Mouse (Mus musculus) frontal cortex, adult (tissue): ENCODE results near the gene Spem1.
A peak's percentile ranks its signal among the peaks of the same experiment; 100 is the strongest.

Experiments used
- ATAC-seq: cut with Nextera tagmentation; 2 replicates; pipeline ENCODE4 v1.9.2; 2017; ENCODE audit warnings: mild to moderate bottlenecking, moderate library complexity, mixed read lengths; ENCODE audit not compliant: low TSS enrichment

Gene Spem1

DNA sequence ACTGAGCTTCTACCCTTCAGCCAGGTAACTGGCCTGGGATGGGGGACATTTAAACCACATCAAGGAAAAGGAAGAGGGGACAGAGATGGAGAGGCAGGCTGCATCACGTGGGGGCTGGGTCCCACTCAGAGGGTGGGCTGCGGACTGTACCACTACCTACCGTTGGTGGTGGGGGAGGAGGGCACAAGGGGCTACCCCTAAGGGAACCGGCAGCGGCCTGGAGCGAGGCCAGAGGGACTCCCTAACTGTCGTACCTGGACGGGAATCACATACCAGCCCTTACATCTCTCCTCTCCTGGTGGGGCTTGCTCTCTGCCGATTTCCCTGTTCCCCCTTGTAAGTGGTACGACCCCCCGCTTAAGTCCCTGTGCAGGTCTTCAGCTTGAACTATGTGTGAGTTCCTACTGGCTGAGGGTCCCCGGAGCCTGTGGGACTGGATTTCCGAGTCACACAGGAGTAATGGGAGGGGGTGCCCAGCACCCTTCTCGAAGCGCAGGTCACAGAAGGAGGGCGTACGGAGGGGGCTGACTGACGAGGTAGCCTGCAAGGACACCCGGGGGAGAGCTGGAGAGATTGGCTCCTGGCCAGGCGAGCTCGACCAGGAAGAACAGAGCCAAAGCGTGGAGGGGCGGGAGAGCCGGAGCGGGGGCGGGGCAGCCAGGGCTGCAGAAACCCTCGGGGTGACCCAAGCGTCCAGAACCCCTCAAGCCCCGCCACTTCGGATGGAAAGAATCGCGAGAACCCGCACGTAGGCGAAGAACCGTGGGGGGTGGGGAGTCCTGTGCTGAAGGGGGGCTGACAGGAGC lies 21.4 kb downstream of the Spem1 start:
- no peak for ATAC-seq

DNA sequence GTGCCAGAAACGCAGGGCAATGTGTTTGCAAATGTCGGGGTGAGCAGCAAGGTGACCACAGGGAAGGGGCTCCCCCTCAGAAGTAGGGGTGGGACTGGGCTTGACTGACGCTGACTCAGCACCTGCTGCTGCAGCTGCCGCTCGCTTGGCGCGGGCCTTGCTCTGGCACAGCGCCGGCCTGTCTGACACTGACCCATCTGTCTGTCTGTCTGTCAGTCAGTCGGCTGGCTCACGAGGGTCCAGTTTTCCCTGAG lies 21.9 kb downstream of the Spem1 start:
- ATAC-seq: no peak

DNA sequence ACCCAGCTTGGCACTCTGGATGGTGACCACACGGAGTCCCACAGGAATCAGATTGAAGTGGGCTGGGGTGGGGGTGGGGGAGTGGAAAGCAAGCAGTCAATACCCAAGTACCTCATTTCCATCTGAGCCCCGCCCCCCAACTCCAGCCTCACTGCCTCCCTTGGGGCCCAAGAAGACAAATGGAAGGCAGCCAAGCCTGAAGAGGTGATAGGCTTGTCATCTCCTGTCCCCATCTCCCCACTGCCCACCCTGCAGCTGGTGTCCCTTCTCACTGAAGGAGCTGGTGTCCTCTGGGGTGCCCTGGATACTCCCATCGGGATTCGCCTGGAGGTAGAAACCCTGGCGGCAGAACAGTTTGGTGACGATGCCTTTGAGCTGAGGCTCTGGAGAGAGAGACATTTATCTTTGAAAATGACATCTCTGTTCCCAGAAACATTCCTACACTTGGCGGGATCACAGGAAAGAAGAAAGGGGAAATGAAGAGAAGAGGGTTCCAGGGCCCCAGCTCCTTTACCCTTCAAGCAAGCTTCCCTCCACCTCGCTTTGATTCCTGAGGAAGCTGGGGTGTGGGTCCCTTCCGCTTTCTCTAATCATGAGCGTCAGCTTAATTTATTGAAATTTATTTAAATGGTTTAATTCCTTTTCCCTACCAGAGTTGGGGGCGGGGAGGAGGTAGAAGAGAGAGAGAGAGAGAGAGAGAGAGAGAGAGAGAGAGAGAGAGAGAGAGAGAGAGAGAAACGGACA lies 22.4 kb downstream of the Spem1 start:
- ATAC-seq: no peak

DNA sequence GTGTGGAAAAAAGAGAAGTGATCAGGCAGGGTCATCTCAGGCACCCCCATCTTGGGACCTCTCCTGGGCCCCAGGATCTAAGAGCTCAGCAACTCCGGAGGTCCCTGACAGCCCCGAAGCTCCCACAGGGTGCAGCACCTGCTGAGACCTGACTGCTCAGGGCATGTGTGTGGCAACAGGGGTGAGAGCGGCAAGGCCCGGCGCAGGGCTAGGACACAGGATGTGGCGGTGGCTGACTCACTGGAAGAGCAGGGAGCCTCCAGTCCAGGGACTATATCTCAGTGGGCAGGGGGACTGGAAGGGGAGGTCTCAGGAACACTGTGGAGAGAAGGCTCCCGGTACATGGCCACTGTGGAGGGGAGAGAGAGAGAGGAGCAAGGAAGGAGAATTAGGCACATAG lies 24.1 kb downstream of the Spem1 start:
- ATAC-seq: no peak

DNA sequence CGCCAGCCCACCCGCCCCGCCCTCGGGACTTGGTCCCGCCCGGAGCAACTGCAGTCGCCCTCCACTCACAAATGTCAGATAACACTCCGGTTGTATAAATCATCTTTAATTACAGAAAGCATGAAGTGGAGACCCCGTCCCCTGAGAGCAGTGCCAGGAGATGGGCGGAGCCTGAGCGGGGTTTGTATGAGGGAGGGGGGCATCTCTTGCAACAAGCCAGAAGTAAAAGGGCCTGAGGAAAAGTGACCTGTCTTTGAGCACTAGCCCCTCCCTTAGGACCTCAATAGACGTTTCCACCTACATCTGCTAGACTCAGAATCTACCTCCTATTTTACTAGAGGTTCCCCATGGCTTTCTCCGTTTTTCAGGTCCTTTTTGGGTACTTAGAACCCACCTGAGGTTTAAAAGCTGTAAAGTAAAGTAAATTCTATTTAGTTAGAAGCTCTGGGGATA lies 26.0 kb downstream of the Spem1 start:
- ATAC-seq: no peak

DNA sequence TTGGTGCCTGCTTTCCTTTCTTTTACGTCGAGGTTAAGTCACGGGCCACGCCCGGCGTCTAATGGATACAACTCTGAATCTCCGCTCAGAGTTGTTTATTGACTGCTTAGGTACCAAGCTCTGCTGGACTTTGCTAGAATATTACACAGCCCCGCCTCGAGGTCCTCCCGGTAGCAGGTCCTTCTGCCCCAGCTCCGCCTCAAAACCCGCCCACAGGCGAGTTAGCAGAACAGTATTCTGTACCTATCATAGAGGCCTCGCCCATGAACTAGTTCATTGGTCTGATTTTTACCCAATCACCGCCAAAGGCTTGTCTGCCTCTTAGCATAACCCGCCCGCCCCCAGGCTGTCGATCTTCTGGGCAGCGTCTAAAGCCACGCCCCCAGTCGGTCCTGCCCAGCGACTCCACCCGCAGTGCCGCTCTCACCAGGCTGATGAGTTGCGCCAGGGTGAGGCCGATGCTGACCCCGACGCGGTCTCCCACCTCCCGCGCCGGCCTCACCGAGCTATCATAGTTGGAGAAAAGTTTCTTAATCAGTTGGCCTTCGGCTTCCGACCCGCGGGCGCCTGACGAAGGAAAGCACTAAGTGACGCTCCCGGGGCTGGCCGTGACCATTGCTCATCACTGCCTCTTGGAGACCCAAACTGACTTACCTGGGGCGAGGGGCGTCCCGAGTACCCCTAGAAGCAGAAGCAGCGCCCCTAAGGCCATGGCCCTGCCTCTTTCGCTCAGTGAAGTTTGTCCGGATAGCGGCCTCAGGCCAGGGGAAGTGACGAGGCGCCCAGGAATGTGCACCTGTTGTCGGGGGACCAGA lies 26.6 kb downstream of the Spem1 start, which contains the start of gene Chrnb1:
Gene Chrnb1, minus strand, starts transcription at position 776 of the 815 bp plus-strand sequence.
- ATAC-seq: peak; percentile 97

DNA sequence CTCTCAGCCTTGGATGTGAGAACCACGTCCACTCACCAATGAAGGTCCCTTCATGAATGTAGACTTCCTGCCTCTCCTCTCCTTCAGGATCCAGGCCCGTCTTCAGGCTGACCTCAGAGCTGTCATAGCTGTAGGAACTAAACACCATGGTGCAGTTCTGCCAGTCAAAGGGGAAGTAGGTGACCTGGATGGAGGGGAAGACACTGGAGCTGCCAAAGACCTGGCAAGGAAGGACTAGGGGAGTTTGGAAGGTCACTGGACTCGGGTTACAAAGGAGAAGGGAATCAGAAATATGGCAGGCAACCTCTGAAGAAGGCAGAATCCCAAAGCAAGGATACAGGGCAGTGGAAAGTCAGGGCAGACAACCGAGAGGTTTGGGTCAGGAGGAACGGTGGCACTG lies 28.6 kb downstream of the Spem1 start:
- ATAC-seq: no peak

DNA sequence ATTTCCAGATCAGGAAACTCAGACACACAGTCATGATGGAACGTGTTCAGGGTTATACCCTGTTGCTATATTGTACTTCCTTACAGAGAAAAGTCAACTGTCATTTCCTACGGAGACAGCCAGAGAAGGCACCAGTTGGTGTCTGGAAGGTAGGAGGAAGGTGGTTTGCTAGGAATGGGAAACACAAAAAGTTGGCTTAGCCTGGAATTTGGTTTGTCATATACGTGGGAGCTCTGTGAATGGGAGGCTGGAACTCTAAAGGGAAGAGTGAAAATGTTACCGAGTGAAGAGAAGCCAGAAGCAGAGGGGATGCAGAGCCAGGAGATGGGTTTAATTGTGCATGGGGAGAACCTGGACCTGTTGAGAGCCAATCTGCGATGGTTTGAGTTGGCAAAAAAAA lies 30.6 kb downstream of the Spem1 start:
- peak; percentile 56 for ATAC-seq

DNA sequence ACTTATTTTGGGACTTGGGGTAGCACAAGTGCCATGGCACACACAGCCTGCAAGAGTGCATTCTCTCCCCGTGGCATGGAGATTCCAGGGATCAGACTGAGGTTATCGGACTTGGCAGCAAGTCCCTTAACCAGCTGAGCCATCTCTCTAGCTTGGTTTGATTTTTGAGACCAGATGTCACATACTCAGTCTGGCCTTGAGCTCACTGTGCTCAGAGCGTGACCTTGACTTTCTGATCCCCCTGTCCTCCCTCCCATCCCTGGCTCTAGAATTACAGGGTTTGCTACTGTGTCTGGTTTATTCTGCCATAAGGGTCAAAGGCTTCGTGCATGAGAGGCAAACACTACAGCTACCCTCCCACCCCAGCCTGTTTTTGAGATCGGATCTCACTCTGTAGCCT lies 32.5 kb downstream of the Spem1 start:
- ATAC-seq: no peak

DNA sequence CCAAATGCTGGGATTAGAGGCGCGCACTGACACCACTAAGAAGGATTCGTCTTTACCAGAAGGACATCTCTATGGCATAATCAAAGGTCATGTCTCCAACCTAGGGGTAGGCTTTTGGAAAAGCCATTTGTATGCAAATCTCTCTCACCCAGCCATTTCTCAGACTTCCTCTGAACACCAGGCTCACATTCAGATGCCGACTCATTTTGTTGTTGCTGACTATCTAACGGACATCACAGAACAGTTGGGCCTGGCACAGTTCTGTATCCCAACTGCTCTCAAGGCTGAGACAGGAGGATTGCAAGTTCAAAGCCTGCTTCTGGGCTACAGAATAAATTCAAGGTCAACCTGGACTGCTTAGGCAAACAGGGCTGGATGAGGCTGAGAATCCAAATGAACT lies 34.7 kb downstream of the Spem1 start:
- ATAC-seq: no peak

DNA sequence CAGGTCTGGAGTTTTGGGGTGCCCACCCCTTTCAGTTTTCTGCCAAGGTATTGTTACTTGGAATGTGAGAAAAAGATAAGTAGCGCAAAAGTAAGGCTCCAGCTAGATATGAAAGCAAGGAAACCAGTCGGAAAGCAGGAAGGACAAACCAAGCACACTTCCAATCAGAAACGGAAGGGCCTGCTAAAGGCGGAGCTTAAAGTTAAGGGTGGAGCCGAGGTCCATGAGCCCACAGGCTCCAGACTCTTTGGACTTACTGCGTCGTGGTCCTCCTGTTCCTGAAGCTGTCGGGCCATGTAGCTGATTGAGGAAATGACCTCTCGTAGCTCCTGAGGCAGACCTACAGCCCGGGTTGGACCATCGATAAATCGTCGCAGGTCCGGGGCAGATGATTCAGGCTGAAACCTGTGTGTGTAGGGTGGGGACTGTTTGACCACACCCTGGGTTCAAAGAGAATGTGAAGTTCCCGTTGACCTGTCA lies 37.1 kb downstream of the Spem1 start:
- no peak for ATAC-seq

DNA sequence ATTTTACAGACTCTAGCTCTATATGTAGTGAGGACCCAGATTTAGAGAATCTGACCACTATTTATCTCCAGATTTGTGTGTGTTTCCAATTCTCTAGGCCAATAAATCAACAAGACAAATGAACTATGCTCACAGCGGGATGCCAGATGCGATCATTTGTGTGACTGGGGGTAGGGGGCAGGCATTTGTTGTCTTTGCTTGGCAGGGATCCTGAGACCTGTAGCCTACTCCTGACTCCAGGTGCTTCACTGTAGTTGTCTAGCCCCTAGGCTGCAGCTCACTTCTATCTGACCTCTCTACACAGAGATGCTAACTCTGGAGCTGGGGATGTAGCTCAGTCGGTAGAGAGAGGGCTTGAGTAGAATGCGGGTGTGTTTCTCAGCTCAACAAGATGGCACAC lies 40.2 kb downstream of the Spem1 start:
- ATAC-seq: no peak

DNA sequence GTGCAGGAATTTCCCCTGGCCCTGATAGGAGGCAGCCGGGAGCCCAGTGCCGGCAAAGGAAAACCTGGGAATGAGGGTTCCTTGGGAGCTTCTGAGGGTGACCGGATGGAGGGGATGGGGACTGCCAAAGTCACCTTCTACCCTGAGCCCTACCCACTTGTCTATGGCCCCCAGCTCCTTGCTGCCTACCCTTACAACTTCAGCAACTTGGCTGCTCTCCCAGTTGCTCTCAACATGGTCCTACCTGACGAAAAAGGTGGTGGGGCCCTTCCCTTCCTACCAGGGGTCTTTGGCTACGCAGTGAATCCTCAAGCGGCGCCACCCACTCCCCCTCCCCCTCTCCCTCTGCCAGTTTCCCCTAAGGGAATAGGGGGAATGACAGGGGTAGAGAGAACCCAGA lies 43.0 kb downstream of the Spem1 start:
- ATAC-seq: no peak

DNA sequence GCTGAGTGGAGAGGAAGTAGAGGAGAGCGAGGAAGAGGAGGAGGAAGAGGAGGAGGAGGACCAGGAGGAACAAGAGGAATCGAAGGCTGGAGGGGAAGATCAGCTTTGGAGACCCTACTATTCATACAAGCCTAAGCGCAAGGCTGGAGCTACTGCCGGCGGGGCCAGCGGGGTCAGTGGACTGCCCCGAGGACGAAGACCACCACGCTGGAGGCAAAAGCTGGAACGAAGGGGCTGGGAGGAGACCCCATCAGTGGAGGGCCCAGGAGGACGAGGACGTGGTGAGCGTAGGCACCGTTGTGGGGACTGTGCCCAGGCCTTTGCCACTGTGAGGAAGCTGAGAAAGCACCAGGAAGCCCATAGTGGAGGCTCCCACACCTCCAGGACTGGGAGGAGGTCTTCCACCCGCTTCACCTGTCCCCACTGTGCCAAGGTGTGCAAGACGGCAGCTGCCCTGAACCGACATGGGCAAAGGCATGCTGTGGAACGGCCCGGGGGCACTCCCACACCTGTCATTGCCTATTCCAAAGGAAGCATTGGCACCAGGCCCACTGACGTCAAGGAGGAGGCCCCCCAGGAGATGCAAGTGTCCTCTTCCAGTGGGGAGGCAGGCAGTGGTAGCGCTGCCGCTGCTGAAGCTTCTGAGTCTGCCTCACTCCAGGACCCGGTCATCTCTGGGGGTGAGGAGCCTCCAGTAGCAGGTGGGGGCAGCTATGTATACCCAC lies 43.6 kb downstream of the Spem1 start:
- no peak for ATAC-seq

DNA sequence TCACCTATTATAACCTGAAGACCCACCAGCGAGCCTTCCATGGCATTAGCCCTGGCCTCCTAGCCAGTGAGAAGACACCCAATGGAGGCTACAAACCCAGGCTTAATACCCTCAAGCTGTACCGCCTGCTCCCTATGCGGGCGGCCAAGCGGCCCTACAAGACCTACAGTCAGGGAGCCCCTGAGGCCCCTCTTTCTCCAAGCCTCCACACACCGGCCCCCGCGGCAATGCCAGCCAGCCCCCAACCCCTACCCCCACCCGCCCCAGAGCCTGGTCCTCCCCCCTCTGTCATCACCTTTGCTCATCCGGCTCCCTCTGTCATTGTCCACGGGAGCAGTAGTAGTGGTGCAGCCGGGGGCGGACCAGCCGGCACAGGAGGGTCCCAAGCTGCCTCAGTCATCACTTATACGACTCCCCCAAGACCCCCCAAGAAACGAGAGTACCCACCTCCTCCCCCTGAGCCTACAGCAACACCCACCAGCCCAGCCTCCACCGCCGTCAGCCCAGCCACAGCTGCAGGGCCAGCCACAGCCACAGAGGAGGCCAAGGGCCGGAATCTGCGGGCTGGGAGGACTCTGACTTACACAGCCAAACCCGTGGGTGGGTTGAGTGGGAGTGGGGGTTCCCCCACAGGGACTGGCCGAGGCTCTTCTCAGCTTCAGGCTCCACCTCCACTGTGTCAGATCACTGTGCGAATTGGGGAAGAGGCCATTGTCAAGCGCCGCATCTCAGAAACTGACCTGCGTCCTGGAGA lies 44.3 kb downstream of the Spem1 start:
- ATAC-seq: peak; percentile 22; the same call in 1 of the 2 replicates

DNA sequence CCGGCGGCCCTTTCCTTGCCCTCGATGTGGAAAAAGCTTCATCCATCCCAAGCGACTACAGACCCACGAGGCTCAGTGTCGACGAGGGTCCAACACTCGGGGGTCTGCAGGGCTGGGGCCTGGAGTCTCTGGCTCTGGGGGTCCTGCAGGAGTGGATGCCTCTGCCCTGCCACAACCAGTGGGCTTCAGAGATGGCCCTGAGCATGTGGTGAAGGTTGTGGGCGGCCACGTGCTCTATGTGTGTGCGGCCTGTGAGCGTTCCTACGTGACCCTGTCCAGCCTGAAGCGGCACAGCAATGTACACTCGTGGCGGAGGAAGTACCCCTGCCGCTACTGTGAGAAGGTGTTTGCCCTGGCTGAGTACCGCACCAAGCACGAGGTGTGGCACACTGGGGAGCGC lies 45.5 kb downstream of the Spem1 start:
- ATAC-seq: no peak

DNA sequence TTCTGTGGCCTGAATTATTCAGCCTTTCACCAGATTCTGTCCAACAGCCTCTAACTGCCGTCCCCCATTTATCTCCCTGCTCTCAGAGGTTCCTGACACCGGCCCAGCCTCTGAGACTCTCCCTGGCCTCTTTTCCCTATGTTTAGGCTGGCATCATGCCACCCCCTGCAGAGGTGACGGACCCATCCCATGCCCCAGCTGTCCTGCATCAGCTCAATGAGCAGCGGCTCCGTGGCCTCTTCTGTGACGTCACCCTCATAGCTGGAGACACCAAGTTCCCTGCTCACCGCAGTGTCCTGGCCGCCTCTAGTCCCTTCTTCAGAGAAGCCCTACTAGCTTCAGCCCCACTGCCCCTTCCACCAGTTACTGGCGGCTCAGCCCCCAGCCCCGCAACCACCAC lies 46.3 kb downstream of the Spem1 start:
- no peak for ATAC-seq

DNA sequence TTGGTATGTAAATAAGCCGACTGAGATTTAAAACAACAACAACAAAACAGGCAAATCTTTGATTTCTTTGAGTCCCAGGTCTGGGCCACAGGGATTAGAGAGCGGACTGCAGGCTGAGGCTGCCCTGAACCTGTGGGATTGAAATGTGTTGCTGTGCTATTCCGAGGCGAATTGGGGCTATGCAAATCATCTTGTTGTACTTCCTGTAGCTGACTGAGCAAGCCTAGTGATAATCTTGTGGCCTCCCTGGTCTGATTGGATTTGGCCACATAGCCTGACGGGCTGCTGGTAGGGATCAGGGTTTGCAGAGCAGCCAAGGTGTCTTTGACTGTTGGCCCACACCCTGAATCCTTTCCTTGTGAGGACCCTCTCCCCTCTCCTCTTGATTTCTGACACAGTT lies 47.0 kb downstream of the Spem1 start:
- no peak for ATAC-seq
